Mouse (Mus musculus) naive thymus-derived CD4-positive, alpha-beta T cell, adult 2 months (primary cell): ENCODE measurements around the gene Asb18.

Experiments
- DNase-seq: peaks from one replicate; pipeline ENCODE4 v3.0.0-alpha.2; 2011; ENCODE audit warnings: low read depth

The Asb18 gene

DNA sequence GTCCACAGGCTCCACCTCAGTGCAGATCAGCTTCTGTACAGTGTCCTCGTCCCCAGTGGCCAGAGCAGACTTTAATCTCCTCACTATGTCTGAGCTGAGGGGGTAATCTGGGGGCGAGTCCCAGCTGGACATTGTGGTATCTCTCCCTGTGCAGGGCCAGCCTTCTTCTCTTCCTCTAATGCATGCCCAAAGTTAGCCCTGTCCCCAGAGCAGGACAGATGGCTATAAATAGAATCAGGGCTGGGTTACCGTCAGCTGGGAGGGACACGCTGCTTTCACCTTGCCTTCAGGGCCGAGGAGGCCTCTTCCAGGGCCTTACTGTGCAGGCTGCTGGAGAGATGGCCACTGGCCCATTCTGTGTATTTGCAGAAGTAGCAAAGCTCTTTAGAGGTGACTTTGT is at the start of gene Asb18:
Gene Asb18, minus strand, starts transcription at position 221 of the 400 bp plus-strand sequence.
- no peak for DNase-seq

- DNase-seq = peak; percentile 2
Measured at GRCm38 (mm10) chr1:90060599-90060998, 46.1 kb upstream of the Asb18 start.

DNA sequence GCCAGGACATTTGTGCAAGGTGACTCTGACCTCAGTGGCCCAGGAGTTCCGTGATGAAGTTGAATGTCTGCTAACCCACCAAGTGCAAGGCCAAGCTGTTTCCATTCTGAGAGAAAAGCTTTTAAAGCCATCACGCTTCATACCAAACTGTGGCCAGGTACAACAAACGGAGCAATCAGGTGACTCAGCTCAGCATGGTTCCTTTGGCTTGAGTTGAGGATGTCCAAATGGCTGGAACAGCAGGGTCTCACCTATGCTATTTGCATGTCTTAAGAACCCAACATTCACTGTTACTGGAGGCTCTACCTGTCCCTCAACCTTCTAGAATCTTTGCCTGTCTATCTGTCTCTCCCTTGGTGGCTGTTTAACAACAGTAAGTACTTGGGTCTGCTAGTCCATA is 45.6 kb upstream of the Asb18 start:
- no peak for DNase-seq

GRCm38 (mm10) chr1:90054991-90055390 is 40.5 kb upstream of the Asb18 start:
- no peak for DNase-seq

GRCm38 (mm10) chr1:90051347-90051746 is 36.9 kb upstream of the Asb18 start:
- DNase-seq = peak; percentile 4

GRCm38 (mm10) chr1:90050046-90050739 is 35.7 kb upstream of the Asb18 start:
- no peak for DNase-seq

DNA sequence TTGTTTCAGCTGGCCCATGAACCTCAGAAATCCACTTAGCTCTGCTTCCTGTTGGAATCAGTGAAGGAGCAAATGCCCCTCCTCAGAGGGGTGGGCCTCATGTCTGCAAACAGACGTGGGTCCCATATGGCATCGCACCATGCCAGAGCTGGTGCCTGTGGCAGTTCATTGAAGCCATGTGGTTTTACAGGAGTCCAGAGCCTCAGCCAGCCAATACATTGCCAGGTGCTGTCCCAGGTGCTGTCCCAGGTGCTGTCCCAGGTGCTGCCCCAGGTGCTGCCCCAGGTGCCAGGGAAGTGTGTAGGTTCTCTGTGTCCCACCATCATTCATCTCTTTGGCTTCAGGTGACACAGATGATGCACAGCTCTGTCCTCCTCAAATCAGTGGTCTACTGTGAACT is 13.8 kb upstream of the Asb18 start:
- DNase-seq = no peak

- DNase-seq = no peak
Measured at GRCm38 (mm10) chr1:90026945-90027344, 12.5 kb upstream of the Asb18 start.

DNA sequence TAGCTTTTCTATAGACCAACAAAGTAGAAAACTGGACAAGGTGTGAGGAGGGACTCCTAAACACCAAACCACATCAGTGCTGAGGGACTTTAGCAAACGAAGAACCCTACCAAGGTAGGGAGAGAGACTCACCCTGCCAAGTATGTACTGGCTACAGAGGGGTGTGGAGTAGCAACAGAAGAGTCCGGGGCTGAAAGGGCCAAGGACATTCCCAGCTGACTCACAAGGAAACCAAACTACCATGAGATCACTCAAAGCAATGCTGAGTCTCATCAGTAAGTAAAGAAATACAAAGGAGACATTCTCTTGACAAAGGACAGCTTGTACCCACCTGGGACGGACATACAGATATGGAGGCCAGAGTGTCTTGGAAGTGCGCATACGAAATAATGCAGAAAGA is 5.9 kb upstream of the Asb18 start:
- DNase-seq = no peak

- DNase-seq = no peak
Measured at GRCm38 (mm10) chr1:90018071-90018470, 3.6 kb upstream of the Asb18 start.

DNA sequence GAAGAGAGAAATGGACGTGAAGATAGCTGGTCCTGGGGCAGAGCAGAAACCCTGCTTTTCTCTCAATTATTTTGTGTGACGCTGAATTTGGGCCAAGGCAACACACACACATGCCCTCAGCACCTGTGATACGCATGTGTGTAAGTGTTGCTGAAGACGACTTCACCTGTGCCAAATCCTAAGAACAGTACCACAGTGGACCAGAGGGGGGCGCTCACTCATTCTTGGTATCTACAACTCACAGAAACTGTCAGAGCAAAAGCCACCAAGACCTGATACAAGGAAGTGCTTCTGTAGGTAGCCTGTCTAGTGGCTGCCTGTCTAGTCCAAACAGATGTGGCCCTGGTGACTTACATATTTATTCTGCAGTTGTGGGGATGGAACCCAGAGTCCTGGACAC is 1.2 kb downstream of the Asb18 start:
- no peak for DNase-seq

GRCm38 (mm10) chr1:90012850-90013249 is 1.6 kb downstream of the Asb18 start:
- DNase-seq = no peak

GRCm38 (mm10) chr1:90012168-90012567 is 2.3 kb downstream of the Asb18 start:
- DNase-seq = no peak

- no peak for DNase-seq
Measured at GRCm38 (mm10) chr1:90010077-90010476, 4.4 kb downstream of the Asb18 start.

- no peak for DNase-seq
Measured at GRCm38 (mm10) chr1:90009188-90009587, 5.3 kb downstream of the Asb18 start.

GRCm38 (mm10) chr1:90006666-90007065 is 7.8 kb downstream of the Asb18 start:
- no peak for DNase-seq

DNA sequence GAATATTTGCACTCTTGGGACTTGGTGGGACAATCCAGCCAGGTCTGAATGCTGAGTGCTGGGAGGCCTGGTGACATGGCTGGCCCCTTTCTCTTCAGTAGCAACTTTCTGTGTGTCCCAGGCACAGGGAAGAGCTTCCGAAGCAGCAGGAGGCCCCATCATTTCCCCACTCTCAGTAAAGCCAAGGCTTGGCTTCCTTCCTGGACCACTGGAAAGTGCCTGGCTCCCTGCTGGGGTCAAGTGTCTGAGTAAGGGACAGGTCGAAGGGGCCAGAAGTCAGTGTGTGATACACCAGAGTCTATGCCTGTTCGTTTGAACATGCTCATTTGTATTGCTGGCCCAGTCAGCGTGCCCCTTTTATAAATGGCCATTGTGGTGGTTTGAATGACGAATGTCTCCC is 13.5 kb downstream of the Asb18 start:
- no peak for DNase-seq

- DNase-seq = no peak
Measured at GRCm38 (mm10) chr1:89999858-90000257, 14.6 kb downstream of the Asb18 start.

GRCm38 (mm10) chr1:89998696-89999095 is 15.8 kb downstream of the Asb18 start:
- DNase-seq = no peak

GRCm38 (mm10) chr1:89998076-89998475 is 16.4 kb downstream of the Asb18 start:
- no peak for DNase-seq

- DNase-seq = no peak
Measured at GRCm38 (mm10) chr1:89992256-89992655, 22.2 kb downstream of the Asb18 start.

DNA sequence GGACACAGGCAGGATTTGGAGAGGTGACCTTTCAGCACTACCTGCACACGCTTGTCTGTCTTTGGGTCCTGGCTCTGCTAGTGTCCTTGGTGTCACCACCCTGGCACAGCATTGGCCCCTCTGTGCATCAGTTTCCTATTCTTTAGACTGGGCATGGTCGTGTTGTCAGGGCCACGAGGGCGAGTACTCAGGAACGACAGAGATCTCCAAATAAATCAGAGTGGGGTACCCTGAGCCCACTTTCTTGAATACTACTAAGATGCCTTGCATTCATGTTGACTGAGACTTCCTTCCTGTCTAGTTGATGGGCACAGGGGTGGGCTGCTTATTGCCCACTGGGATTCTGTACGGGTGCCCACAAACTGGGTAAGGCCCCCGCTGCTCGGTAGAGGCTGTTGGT is 37.2 kb downstream of the Asb18 start:
- DNase-seq = no peak

DNA sequence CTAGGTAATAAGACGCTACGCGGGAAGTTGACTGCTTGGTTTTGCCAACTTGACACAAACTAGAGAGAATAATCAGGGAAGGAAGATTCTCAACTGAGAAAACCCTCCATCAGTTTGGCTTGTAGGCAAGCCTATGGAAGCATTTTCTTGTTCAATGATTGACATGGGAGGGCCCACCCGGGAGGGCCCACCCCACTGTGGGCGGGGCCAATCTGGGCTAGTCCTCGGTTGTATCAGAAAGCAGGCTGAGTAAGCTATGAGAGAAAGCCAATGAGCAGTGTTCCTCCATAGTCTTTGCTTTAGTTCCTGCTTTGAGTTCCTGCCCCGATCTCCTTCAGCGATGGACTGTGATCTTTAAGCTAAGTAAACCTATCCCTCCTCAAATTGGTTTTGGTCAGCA is 38.1 kb downstream of the Asb18 start:
- DNase-seq = no peak

DNA sequence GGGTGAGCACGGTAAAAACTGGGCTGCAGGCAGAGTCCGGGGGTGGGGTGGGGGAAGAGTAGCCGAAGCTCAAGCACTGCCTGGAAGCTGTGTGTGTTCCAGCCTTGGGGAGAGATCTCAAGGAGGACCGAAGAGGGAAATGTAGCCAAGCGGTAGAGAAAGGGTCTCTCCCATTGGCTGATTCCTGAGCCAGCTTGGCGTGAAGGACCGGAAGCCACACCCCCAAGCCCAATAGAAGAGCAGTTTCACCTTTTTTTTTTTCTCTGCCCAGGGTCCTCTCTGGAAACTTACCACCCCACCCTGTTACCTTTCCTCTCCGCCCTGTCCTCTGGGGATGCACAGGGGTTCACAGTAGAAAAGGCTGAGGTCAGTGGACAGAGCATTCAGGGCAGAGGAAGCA is 39.9 kb downstream of the Asb18 start:
- DNase-seq = no peak
